Mouse (Mus musculus): ENCODE measurements around the gene Sh3gl2.

The Sh3gl2 gene

GRCm38 (mm10) chr4:85232386-85233381, 27.8 kb downstream of the Sh3gl2 start:
- peak; percentile 4 for DNase-seq

GRCm38 (mm10) chr4:85241675-85242074, 36.7 kb downstream of the Sh3gl2 start:
- no peak for DNase-seq

GRCm38 (mm10) chr4:85242562-85242961, 37.6 kb downstream of the Sh3gl2 start:
- no peak for DNase-seq

GRCm38 (mm10) chr4:85248673-85249072, 43.7 kb downstream of the Sh3gl2 start:
- no peak for DNase-seq

DNA sequence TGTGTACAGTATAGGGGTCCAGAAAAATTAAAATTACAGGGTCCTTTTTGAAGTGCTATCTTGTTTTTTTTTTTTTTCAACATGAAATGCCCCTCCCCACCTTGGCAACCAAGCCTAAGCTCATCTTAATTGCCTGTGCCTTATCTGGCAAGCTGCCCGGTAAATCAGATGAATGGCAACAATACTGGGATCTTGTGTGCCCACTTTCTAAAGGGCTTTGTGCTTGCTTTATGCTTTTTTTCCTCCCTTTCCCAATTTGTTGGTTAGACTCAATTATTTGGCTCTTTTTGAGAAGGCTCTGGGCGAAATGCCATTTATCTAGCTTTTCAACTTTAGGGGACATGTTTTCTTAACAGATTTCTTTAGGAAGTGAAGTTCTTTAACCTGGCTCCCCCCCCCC, 45.3 kb downstream of the Sh3gl2 start:
- no peak for DNase-seq

DNA sequence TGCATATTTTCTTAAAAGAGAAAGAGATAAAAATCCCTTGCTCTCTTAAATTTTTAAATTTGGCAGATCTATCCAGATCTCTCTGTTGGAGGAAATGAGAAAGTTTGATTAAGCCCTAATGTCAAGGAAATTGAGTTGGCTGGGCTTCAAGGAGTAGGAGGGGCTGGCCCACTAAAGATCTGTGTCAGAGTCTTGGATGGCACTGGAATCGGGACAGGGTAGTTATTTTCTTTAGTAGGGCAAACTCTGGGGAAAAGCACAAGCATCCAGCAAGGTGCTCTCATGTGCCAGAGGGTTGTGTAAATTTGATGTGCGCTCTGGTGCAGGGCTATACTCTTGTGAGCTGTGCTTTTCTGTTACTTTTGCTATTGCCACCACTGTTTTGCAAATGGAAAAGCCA, 45.9 kb downstream of the Sh3gl2 start:
- no peak for DNase-seq

GRCm38 (mm10) chr4:85255771-85256389, 51.0 kb downstream of the Sh3gl2 start:
- no peak for DNase-seq

- no peak for DNase-seq
Observed at GRCm38 (mm10) chr4:85256461-85257202, 51.7 kb downstream of the Sh3gl2 start.

- no peak for DNase-seq
Observed at GRCm38 (mm10) chr4:85257771-85258341, 52.9 kb downstream of the Sh3gl2 start.

DNA sequence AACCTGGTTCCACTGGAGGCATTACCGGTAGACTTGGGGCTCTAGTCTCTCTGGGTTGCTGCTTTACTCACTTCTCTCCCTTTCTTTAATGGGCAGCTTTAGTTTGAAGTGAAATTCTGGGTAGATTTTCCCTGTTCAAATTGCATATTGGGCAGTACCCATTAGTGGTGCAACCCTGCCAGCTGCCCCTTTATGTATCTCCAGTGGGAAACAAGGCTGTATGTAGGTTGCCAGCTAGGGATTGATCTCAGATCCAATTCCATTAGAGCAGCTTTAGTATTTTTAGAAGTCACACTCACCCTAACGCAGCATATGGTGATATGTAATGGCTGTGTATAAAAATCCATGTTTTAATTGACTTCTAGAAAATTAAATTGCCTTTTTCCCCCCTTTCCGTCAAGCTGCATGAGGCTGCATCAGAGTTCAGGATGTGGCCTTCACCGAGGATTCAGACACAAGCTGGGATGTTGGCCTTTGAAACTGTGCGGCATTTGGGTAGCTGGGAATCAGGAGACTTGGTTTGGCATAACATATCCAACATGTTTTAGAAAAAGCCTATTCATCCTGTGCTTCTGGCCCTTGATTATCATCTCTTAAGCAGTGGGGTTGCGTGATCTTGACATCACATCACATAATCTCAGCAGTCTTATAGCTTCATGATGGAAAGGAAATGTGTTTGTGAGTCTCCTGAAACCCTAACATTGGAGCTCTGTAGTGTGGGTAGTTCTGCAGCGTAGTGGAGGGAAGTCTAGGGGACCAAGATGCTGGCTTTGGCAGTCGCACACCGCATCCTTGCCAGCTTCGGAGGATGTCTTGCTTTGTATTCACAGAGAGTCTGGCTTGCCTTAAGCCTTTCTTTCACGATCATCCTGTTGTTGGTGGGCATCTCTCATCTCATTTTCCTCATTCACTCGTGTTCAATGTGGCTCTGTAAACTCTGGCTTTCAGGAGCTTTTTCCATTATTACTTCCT, 56.0 kb downstream of the Sh3gl2 start:
- no peak for DNase-seq

DNA sequence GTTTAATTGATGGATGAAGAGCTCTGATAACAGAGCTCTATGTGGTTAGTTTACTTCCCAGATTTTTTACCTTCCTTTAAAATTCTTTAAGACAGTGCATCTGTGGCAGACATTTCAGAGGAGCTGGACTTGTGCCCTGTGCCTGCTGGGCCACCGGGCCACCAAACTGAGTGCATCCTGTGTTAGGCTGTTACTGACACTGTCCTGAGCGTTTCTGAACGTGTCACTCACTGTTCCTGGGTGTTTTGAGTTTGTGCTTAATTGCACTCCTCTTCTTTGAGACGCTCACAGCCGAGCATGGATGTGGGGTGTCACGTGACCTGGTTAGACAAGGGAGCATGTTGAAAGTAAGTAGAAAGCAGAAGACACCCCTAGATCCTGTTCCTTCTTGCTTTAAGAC, 57.2 kb downstream of the Sh3gl2 start:
- DNase-seq, result no peak

DNA sequence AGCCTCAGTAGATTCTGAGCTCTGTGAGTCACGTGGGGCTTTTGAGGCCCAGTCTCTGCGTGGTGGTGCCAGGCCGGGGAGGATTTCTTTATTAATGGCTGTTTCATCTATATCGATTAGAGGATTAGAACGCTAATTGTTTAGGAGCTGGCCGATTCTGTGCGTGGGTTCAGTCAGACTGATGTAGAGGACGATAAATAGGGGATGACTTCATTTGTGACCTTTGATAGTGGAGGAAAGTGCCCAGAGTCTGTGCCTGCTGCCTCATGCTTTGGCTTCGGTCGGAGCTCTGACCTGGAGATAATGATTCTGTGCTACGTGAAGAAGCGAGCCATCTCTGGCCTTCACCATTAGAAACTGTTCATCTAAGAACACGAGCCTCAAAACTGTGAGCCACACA, 57.7 kb downstream of the Sh3gl2 start:
- DNase-seq, result no peak

DNA sequence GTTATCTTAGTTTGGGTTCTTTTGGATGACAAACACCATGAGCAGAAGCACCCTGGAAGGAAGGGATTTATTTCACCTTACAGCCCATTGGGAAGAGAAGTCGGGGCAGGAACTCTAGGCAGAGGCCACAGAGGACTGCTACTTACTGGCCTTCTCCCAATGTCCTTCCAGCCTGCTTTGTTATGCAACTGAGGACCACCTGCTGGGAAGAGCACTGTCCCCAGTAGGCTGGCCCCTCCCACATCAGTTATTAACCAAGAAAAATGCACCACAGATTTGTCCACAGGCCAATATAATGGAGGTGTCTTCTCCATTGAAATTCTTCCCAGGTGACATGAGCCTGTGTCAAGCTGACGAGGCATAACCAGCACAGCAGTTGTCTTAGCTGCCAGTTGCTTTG, 62.5 kb downstream of the Sh3gl2 start:
- no peak for DNase-seq

DNA sequence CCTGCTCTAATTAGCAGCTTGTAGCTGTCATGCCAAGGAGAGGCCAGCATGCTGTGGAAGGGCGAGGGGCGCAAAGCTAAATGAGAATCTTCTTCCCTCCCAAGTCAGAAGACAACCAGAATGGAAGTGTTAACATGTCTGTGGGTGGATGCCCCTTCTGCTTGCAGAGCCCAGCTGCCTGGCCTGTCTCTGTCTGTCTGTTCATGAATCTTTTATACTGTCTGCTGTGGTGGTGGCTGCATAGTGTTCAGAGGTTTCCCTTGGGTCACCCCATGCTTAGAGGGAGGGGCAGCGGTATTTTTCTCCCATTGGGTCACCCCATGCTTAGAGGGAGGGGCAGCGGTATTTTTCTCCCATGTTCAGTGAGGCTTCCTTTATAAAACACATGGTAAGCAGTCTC, 68.0 kb downstream of the Sh3gl2 start:
- DNase-seq, result no peak

- no peak for DNase-seq
Observed at GRCm38 (mm10) chr4:85273452-85273851, 68.5 kb downstream of the Sh3gl2 start.

GRCm38 (mm10) chr4:85283151-85283550, 78.2 kb downstream of the Sh3gl2 start:
- DNase-seq, result no peak

- DNase-seq, result no peak
Observed at GRCm38 (mm10) chr4:85289990-85290389, 85.1 kb downstream of the Sh3gl2 start.

DNA sequence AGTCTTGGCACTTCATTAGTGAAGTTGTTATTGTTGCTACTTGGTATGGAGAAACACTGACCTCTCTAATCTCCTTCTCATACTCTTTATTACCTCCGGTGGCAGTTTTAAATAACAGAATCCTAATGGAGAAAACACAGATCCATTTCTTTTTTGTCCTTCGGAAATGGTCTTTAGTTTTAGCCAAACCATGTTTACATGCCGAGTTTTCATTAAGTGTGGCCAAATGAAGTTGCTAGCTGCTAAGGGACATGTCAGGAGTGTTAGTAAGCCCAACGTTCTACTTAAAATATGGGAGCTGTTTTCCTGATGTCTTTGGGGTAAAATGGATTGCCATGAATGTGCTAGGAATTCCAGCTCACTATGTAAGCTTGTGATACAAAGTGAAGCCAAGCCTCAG, 86.4 kb downstream of the Sh3gl2 start:
- DNase-seq, result no peak

- DNase-seq, result no peak
Observed at GRCm38 (mm10) chr4:85293368-85293767, 88.4 kb downstream of the Sh3gl2 start.

GRCm38 (mm10) chr4:85300610-85301405, 95.9 kb downstream of the Sh3gl2 start:
- no peak for DNase-seq

Measured in liver (tissue).